Mouse (Mus musculus): ENCODE results near the gene Dnajc11. TPM values are rescaled to one million over a fixed set of nuclear protein-coding genes. Genes with fewer than 3 reads are reported as not detected.

Dnajc11 gene
- polyA plus RNA-seq (2014; fragmentation: Illumina TruSeq; extraction: RNeasy Lipid Tissue Mini Kit (QIAGEN cat#74804)) = 37.3 TPM

DNA sequence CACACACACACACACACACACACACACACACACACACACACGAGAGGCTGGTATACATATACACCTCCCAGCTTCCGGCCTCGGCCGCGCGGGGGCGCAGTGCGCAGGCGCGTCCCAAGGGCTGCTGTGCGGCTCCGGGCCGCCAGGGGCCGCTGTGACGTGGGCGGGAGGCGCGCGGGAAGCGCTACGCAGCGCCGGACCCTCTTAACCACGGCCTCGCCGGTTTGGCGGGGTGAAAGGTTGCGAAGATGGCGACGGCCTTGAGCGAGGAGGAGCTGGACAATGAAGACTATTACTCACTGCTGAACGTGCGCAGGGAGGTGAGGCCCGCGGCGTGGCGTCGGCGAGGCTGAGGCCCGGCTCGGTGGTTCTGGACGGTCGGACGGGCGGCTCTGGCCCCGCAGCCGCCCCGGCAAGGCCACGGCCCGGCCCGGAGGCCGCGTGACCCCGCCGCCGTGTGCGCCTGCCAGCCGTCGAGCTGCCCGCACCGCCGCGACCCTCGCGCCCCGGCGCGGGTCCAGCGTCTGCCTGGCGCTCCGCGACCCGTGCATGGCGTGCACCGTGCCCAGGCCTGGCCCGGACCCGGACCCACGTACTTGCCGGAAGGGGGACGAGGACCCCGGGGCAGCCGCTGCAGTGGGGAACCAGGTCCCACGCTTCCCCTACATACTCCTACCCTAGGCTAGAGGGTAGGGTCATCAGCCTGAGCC lies at the start of gene Dnajc11:
Gene Dnajc11, plus strand, starts transcription at position 187 of the 710 bp plus-strand sequence.

DNA sequence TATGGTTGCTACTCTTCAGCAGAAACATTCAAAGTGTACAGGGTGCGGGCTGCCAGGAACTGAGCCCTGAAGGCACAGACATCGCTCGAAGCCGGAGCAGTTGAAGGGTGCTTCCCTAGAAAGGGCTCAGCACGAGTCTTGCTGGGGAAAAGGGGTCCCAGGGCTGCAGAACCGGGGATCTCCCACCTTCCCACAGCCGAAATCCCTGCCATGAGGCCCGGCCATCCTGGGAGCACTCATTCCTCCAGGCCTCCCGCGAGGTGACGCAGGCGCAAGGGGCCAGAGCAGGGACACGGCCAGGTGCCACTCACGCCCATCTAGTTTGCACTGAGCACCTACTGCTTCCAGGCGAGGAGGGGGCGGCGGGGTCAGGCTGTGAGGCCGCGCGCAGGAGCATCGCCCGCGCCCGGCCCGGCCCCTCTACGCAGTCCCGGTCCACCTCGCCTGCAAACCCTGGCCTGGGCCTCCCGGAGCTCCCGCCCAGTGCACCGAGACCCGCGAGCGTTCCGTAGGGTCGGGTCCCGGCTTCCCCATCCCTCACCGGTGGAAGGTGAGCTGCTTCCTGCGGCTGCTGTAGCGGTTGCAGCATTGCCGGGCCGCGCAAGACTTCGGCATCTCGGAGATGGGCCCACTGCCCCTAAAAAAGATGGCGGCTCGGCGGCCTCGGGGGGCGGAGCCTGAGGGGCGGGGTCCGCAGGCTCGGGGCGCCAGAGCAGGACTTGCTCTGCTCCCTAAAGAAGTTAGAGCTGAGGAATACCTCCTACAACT lies 55.0 kb downstream of the Dnajc11 start, which contains the start of gene Thap3:
Gene Thap3, minus strand, starts transcription at position 656 of the 768 bp plus-strand sequence.

DNA sequence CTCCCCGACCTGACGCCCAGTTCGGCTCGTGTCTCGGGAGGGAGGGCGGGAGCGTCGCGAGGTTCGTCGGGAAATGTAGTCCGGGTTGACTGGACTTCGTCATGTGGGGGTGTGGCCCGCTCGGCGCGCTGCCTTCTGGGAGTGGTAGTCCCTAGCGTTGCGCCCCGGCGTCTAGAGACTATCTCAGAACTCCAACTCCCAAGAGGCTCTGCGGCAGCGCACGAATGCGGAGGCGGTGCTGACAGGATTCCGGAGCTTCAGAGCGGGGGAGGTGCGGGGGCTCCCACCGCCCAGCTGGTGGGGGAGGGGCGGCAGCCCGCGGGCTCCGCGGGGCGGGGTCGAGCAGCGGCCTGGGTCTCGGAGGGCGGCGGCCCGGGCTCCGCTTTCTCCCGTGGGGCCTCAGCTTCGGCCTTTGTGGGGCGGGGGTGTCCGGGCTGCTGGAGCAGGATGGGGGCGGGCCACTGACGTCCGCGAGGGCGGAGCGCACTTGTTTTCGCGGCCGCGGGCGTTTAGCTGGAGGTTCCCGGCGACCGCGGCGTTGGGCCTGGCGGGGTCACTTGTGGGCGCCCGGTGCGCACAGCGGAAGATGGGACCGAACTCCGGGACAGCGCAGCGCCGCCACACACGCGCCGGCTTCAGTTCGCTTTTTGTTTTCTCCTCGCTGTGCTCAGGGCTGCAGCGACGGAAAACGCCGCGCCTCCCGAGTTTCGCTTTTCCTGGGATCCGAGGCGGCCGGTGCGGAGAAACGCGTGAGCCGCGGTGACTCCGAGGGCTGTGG lies 62.9 kb downstream of the Dnajc11 start, which contains the start of gene Phf13:
Gene Phf13, minus strand, starts transcription at position 86 of the 778 bp plus-strand sequence.

DNA sequence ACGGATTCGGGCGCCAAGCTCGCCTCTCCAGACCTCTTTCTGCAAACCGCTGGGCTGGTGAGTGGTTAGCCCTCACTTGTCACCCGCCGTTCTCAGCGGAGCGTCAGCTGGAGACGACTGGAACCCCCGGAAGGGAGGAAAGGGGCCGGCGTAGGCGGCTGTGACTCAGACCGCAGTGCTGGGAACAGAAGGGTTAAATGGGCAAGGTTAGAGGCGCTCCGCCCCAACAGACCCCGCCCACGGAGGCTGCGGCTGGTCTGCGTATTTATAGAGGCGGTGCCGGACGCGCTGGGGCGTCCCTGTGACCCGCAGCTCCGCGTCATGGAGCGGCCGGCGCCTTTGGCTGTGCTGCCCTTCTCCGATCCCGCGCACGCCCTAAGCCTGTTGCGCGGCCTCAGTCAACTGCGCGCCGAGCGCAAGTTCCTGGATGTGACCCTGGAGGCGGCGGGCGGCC lies 75.2 kb downstream of the Dnajc11 start, which contains the start of gene Klhl21:
Gene Klhl21, plus strand, starts transcription at position 182 of the 454 bp plus-strand sequence.

DNA sequence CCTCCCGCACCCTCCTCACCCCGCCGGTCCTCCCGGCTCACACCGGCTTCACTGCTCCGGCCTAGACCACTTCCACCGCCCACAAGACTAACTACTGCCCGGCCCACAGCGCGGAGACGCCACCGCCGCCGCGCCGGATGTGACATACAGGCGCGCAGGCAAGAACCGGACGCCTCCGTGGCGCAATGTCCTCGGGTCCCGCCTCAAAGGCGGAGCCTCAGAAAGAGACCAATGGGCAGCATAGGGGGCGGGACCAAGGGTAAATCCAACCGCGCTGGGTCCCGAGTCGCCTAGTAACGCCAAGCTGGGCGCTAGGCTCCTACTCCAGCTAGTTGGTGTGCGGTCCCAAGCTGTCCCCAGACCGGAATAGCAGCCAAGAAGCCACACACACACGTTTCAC lies 94.0 kb downstream of the Dnajc11 start, which contains the start of gene Zbtb48:
Gene Zbtb48, minus strand, starts transcription at position 148 of the 400 bp plus-strand sequence.

Other genes starting within 250 kb of the Dnajc11 start
- 170 TPM for gene Camta1, start 71.8 kb upstream of the Dnajc11 start, polyA plus RNA-seq (2014; fragmentation: Illumina TruSeq; extraction: RNeasy Lipid Tissue Mini Kit (QIAGEN cat#74804))
- not detected for gene Thap3, start 55.3 kb downstream of the Dnajc11 start, polyA plus RNA-seq (2014; fragmentation: Illumina TruSeq; extraction: RNeasy Lipid Tissue Mini Kit (QIAGEN cat#74804))
- gene Phf13, start 62.6 kb downstream of the Dnajc11 start, polyA plus RNA-seq (2014; fragmentation: Illumina TruSeq; extraction: RNeasy Lipid Tissue Mini Kit (QIAGEN cat#74804)) = 45.5 TPM
- 3.6 TPM for gene Klhl21, start 75.1 kb downstream of the Dnajc11 start, polyA plus RNA-seq (2014; fragmentation: Illumina TruSeq; extraction: RNeasy Lipid Tissue Mini Kit (QIAGEN cat#74804))
- gene Zbtb48, start 94.0 kb downstream of the Dnajc11 start, polyA plus RNA-seq (2014; fragmentation: Illumina TruSeq; extraction: RNeasy Lipid Tissue Mini Kit (QIAGEN cat#74804)) = 2.2 TPM
- gene Tas1r1, start 104.9 kb downstream of the Dnajc11 start, polyA plus RNA-seq (2014; fragmentation: Illumina TruSeq; extraction: RNeasy Lipid Tissue Mini Kit (QIAGEN cat#74804)) = not detected
- gene Nol9, start 105.6 kb downstream of the Dnajc11 start, polyA plus RNA-seq (2014; fragmentation: Illumina TruSeq; extraction: RNeasy Lipid Tissue Mini Kit (QIAGEN cat#74804)) = 25.6 TPM
- gene Plekhg5, start 138.8 kb downstream of the Dnajc11 start, polyA plus RNA-seq (2014; fragmentation: Illumina TruSeq; extraction: RNeasy Lipid Tissue Mini Kit (QIAGEN cat#74804)) = 0.11 TPM
- gene Tnfrsf25, start 182.2 kb downstream of the Dnajc11 start, polyA plus RNA-seq (2014; fragmentation: Illumina TruSeq; extraction: RNeasy Lipid Tissue Mini Kit (QIAGEN cat#74804)) = not detected
- 0.43 TPM for gene Espn, start 218.7 kb downstream of the Dnajc11 start, polyA plus RNA-seq (2014; fragmentation: Illumina TruSeq; extraction: RNeasy Lipid Tissue Mini Kit (QIAGEN cat#74804))
- not detected for gene Hes2, start 225.2 kb downstream of the Dnajc11 start, polyA plus RNA-seq (2014; fragmentation: Illumina TruSeq; extraction: RNeasy Lipid Tissue Mini Kit (QIAGEN cat#74804))
- 0.46 TPM for gene Acot7, start 244.4 kb downstream of the Dnajc11 start, polyA plus RNA-seq (2014; fragmentation: Illumina TruSeq; extraction: RNeasy Lipid Tissue Mini Kit (QIAGEN cat#74804))